In genomic region chr2:113469096-113469883, GRCm38 (mm10) we compare ENCODE assay signal across 7 mouse cellular contexts.
DNase-seq lines count a peak whose midpoint lies in the region; ATAC-seq and TF ChIP-seq lines count a peak whose summit lies in the region.

No protein-coding gene starts in this region.

- H3K4me2 ChIP-seq in embryonic facial prominence, embryonic 14.5 days (ENCODE audit: low read depth, low read length) = no peak overlapping the region

- no peaks in the 10 kb centered on the region for H3K9me3 ChIP-seq in embryonic facial prominence, embryonic 14.5 days (ENCODE audit: control insufficient read depth, low read length)

- H3K36me3 ChIP-seq in embryonic facial prominence, embryonic 14.5 days (ENCODE audit: control insufficient read depth, insufficient read depth, low read length) = no peaks in the 10 kb centered on the region

- peak; percentile 87 for TF ChIP-seq CTCF in left cerebral cortex, adult 2 months (IDR thresholded peaks at IDR 0.05)

- ATAC-seq in embryonic facial prominence, embryonic 14.5 days (ENCODE audit: low read depth) = no peak
- ATAC-seq in megakaryocyte, adult 5-6 weeks (ENCODE audit: poor library complexity, severe bottlenecking) = peak; percentile 62

- DNase-seq in left cerebral cortex, adult 2 months (ENCODE audit: extremely low spot score in 1 of 2, low spot score in 2 of 2) = no peak
- DNase-seq in left cerebral cortex, adult 11 months (ENCODE audit: low spot score) = no peak
- DNase-seq in A20 (ENCODE audit: low read depth, low spot score) (peak; percentile 22), MN1 (ENCODE audit: low spot score) (peak; percentile 9)
- peak; percentile 66 for DNase-seq in embryonic facial prominence, embryonic 14.5 days (ENCODE audit: low spot score)
- DNase-seq in gastrocnemius, adult 8-10 months (ENCODE audit: low spot score in 2 of 2) = no peak

- H3K27ac ChIP-seq in left cerebral cortex, adult 2 months = no peak overlapping the region
- H3K27ac ChIP-seq in embryonic facial prominence, embryonic 14.5 days (replicated peaks; ENCODE audit: low read depth, low read length) = no peak overlapping the region

- intact Hi-C loops in left cerebral cortex, adult 2 months (cut with DNase I) = loop anchor here (2.0 kb wide), 2 partner anchors 38 to 78 kb away; no protein-coding TSS in a partner anchor

- H3K9ac ChIP-seq in embryonic facial prominence, embryonic 14.5 days (ENCODE audit: low read depth, low read length) = no peak overlapping the region

- 38% methylated on average over 3 of the region's 3 CpGs for WGBS in embryonic facial prominence, embryonic 14.5 days

- H3K4me3 ChIP-seq in left cerebral cortex, adult 2 months = no peak overlapping the region
- H3K4me3 ChIP-seq in embryonic facial prominence, embryonic 14.5 days (ENCODE audit: low read depth, low read length) = no peak overlapping the region

- no peaks in the 10 kb centered on the region for H3K4me1 ChIP-seq in embryonic facial prominence, embryonic 14.5 days (ENCODE audit: control insufficient read depth, insufficient read depth, low read length)

- no peaks in the 10 kb centered on the region for H3K27me3 ChIP-seq in embryonic facial prominence, embryonic 14.5 days (replicated peaks; ENCODE audit: control insufficient read depth, insufficient read depth, low read length)

Comparison
In these comparisons a context has a peak if more than half of its experiments do, and no peak if none do; other contexts are left out.
1. DNase-seq: peak in A20 (single experiment), MN1 (single experiment) and embryonic facial prominence, embryonic 14.5 days (single experiment); none in left cerebral cortex, adult 2 months (0 of 2), left cerebral cortex, adult 11 months (single experiment) and gastrocnemius, adult 8-10 months (0 of 2).